Mouse (Mus musculus): ENCODE measurements at regions not wholly inside any gene's neighbourhood (a gene's known extent, or its start where the extent isn't known, plus 50 kb on each side); places are given as distances from the start of the nearest gene placed in this dataset.

DNA sequence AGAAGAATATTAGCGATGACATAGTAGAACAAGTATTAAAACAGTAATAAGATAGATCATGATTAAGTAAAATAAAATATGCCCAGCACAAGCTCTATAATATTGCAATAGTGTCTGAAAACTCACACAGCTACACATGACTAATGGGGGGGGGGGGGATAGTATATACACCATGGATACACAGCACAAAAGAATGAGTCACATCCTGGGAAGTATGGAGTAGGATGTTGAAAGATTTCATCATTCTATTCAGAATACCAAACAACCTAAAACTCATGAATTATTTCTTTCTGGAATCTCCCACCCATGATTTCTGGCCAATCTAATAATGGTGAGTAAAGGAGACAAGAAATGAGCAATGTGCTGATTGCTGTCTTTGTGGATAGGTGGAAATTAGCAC lies 191.6 kb downstream of the Qdpr start:
- Histone ChIP-seq H3K4me1 (ENCODE audit: insufficient read depth, low read length) (no peaks in the 10 kb centered on the region), H3K9ac (replicated peaks; ENCODE audit: low read length, poor library complexity, severe bottlenecking) (no peak overlapping the region), H3K9me3 (ENCODE audit: low read length) (no peaks in the 10 kb centered on the region), H3K4me3 (ENCODE audit: low read depth, low read length) (no peak overlapping the region), H3K27ac (ENCODE audit: low read depth, low read length) (no peak overlapping the region), H3K36me3 (ENCODE audit: insufficient read depth, low read length) (no peaks in the 10 kb centered on the region), H3K27me3 (ENCODE audit: insufficient read depth, low read length) (no peaks in the 10 kb centered on the region), H3K4me2 (ENCODE audit: low read depth, low read length, poor library complexity, severe bottlenecking) (no peak overlapping the region)
- DNase-seq (ENCODE audit: low spot score): no peak
- no peak for TF ChIP-seq CTCF (IDR thresholded peaks at IDR 0.05)
- no peak for ATAC-seq (ENCODE audit: low FRiP score)
- WGBS: 95% methylated on average over 1 of the region's 1 CpGs

DNA sequence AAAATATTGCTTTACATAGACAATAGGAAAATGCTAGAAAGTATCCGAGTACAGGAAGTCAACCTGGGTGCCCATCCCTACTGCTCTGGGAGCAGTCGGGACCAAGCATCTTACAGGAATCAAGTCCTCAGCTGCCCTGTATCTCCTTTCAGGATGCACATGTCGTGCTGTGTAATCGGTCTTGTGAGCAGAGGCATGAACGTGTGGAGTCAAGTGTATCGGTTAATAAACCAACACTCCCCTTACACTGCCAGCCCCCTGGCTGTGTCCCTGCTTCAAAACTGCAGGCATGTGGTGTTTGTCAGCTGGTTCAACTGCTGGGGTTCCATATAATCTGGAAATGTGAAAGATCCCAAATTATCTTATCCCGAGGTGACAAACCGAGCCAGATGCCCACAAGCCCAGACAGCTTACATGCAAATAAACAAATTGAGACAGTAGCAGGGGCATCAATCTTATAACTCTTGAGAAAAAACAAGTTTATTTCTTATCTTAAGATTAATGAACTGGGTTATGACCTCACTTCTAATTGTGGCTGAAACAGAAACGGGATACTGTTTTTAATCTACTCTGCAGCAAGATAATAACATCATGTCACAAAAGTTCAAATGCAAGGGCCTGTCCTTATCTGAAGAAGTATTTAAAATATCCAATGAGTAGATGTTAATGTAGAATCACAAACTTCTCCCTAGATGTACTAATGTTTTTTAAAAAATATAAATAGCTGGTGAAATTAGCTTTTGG lies 193.6 kb downstream of the Qdpr start:
- H3K9ac ChIP-seq (replicated peaks; ENCODE audit: low read length, poor library complexity, severe bottlenecking): no peak overlapping the region
- H3K27ac ChIP-seq (ENCODE audit: low read depth, low read length): no peak overlapping the region
- WGBS: 72% methylated on average over 9 of the region's 9 CpGs
- no peaks in the 10 kb centered on the region for H3K36me3 ChIP-seq (ENCODE audit: insufficient read depth, low read length)
- no peak for DNase-seq (ENCODE audit: low spot score)
- no peak for ATAC-seq (ENCODE audit: low FRiP score)
- H3K4me3 ChIP-seq (ENCODE audit: low read depth, low read length): no peak overlapping the region
- no peak overlapping the region for H3K4me2 ChIP-seq (ENCODE audit: low read depth, low read length, poor library complexity, severe bottlenecking)
- H3K27me3 ChIP-seq (ENCODE audit: insufficient read depth, low read length): no peaks in the 10 kb centered on the region
- H3K4me1 ChIP-seq (ENCODE audit: insufficient read depth, low read length): no peaks in the 10 kb centered on the region
- H3K9me3 ChIP-seq (ENCODE audit: low read length): no peaks in the 10 kb centered on the region
- no peak for TF ChIP-seq CTCF (IDR thresholded peaks at IDR 0.05)

DNA sequence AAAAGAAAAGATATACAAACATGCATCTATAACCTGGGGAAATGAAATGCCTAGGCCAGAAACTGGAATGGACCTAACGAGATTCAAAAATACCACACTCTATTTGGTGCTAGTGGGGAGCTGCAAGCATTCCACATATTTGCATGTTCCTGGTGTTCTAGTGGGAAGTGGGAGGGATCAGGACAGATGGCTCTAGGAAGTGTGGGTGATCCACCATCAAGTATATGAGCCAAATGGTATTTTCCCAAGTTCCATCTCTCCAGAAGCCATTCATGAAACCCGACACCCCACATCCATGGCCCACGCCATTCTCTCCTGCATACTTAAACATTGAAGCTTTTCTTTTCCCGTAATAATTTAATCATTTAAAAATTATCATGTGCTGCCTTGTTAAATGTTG lies 218.2 kb downstream of the Qdpr start:
- DNase-seq (ENCODE audit: low spot score) (no peak), ATAC-seq (ENCODE audit: low FRiP score) (no peak)
- H3K9me3 ChIP-seq (ENCODE audit: low read length): no peaks in the 10 kb centered on the region
- H3K27me3 ChIP-seq (ENCODE audit: insufficient read depth, low read length): no peaks in the 10 kb centered on the region
- H3K4me1 ChIP-seq (ENCODE audit: insufficient read depth, low read length): no peaks in the 10 kb centered on the region
- TF ChIP-seq CTCF (IDR thresholded peaks at IDR 0.05): no peak
- no peak overlapping the region for H3K4me2 ChIP-seq (ENCODE audit: low read depth, low read length, poor library complexity, severe bottlenecking)
- 89% methylated on average over 4 of the region's 4 CpGs for WGBS
- no peak overlapping the region for H3K9ac ChIP-seq (replicated peaks; ENCODE audit: low read length, poor library complexity, severe bottlenecking)
- H3K4me3 ChIP-seq (ENCODE audit: low read depth, low read length): no peak overlapping the region
- no peaks in the 10 kb centered on the region for H3K36me3 ChIP-seq (ENCODE audit: insufficient read depth, low read length)
- no peak overlapping the region for H3K27ac ChIP-seq (ENCODE audit: low read depth, low read length)

DNA sequence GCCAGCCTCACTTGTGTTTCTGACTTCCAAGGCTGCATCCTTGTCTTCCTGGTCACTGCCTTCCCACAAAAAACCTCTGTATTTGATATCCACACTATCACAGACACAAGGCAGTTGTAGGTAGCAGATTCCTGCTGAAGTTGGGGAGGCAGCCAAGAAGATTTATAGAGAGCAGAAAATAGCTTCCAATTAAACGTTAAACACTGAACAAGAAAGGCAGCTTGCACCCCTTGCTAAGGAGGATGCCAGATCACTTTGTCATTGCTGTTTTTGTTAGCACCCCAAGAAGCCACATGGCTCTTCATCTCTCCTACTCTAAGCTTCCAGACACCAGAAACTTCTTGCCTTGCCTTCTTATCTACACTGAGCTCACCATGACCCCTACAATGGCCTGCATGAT lies 219.9 kb downstream of the Qdpr start:
- ATAC-seq (ENCODE audit: low FRiP score): no peak
- Histone ChIP-seq H3K27ac (ENCODE audit: low read depth, low read length) (no peak overlapping the region), H3K9me3 (ENCODE audit: low read length) (no peaks in the 10 kb centered on the region), H3K36me3 (ENCODE audit: insufficient read depth, low read length) (no peaks in the 10 kb centered on the region), H3K4me2 (ENCODE audit: low read depth, low read length, poor library complexity, severe bottlenecking) (no peak overlapping the region), H3K9ac (replicated peaks; ENCODE audit: low read length, poor library complexity, severe bottlenecking) (no peak overlapping the region), H3K4me3 (ENCODE audit: low read depth, low read length) (no peak overlapping the region), H3K27me3 (ENCODE audit: insufficient read depth, low read length) (no peaks in the 10 kb centered on the region), H3K4me1 (ENCODE audit: insufficient read depth, low read length) (no peaks in the 10 kb centered on the region)
- 85% methylated on average over 1 of the region's 1 CpGs for WGBS
- DNase-seq (ENCODE audit: low spot score): no peak
- no peak for TF ChIP-seq CTCF (IDR thresholded peaks at IDR 0.05)

- H3K4me2 ChIP-seq (ENCODE audit: low read depth, low read length, poor library complexity, severe bottlenecking): no peak overlapping the region
- no peaks in the 10 kb centered on the region for H3K27me3 ChIP-seq (ENCODE audit: insufficient read depth, low read length)
- WGBS: 76% methylated on average over 3 of the region's 3 CpGs
- no peak overlapping the region for H3K9ac ChIP-seq (replicated peaks; ENCODE audit: low read length, poor library complexity, severe bottlenecking)
- H3K27ac ChIP-seq (ENCODE audit: low read depth, low read length): no peak overlapping the region
- DNase-seq (ENCODE audit: low spot score) (no peak), ATAC-seq (ENCODE audit: low FRiP score) (no peak)
- H3K4me3 ChIP-seq (ENCODE audit: low read depth, low read length): no peak overlapping the region
- no peak for TF ChIP-seq CTCF (IDR thresholded peaks at IDR 0.05)
- H3K9me3 ChIP-seq (ENCODE audit: low read length): no peaks in the 10 kb centered on the region
- H3K36me3 ChIP-seq (ENCODE audit: insufficient read depth, low read length): no peaks in the 10 kb centered on the region
- H3K4me1 ChIP-seq (ENCODE audit: insufficient read depth, low read length): no peaks in the 10 kb centered on the region
These were observed 220.6 kb downstream of the Qdpr start for GRCm38 (mm10) chr5:45229477-45229876.

DNA sequence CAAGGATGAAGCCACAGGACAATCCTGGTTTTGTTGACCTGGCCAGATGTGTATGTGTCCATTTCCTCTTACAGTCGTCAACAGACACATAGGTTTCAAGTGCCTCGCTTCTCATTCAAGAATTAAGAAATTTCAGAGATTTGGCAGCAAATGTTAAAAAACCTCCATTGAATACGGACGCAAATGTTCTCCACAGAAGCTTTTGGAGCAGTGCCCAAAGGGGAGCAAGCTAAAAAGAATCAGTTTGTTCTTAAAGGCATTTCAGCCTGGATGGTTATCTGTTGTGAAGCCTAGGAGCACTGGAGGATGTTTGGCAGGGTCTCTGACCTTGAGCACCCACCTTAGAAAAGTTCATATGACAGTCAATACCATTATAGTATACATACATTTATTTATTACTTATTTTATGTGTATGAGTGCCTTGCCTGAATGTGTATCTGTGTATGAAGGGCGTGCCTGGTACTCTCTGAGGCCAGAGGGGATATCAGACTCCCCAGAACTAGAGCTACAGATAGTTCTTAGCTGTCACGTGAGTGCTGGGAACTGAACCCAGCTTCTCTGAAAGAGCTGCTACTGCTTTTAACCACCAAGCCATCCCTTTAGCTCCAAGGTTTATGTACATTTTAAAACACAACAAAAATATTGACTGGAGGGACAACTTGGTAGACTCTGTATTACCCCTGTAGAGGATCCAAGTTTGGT lies 221.7 kb downstream of the Qdpr start:
- H3K9ac ChIP-seq (replicated peaks; ENCODE audit: low read length, poor library complexity, severe bottlenecking): no peak overlapping the region
- H3K27me3 ChIP-seq (ENCODE audit: insufficient read depth, low read length): no peaks in the 10 kb centered on the region
- DNase-seq (ENCODE audit: low spot score): no peak
- TF ChIP-seq CTCF (IDR thresholded peaks at IDR 0.05): no peak
- 81% methylated on average over 6 of the region's 6 CpGs for WGBS
- ATAC-seq (ENCODE audit: low FRiP score): no peak
- H3K27ac ChIP-seq (ENCODE audit: low read depth, low read length): no peak overlapping the region
- H3K36me3 ChIP-seq (ENCODE audit: insufficient read depth, low read length): no peaks in the 10 kb centered on the region
- no peak overlapping the region for H3K4me2 ChIP-seq (ENCODE audit: low read depth, low read length, poor library complexity, severe bottlenecking)
- no peak overlapping the region for H3K4me3 ChIP-seq (ENCODE audit: low read depth, low read length)
- H3K9me3 ChIP-seq (ENCODE audit: low read length): no peaks in the 10 kb centered on the region
- no peaks in the 10 kb centered on the region for H3K4me1 ChIP-seq (ENCODE audit: insufficient read depth, low read length)
